Mouse (Mus musculus) CH12.LX (cell line): ENCODE results near the gene Amd1. TPM values are rescaled to one million over a fixed set of nuclear protein-coding genes. Genes with fewer than 3 reads are reported as not detected.

ENCODE experiments used
- DNase-seq: peaks from one replicate; pipeline ENCODE4 v3.0.0-alpha.2; 2013; ENCODE audit errors: extremely low read depth
- H3K27ac ChIP-seq: 2 replicates; pipeline ENCODE4 v1.5.1; 2012; ENCODE audit warnings: low read depth, mild to moderate bottlenecking, control low read depth, moderate library complexity; ENCODE audit not compliant: insufficient read depth
- H3K27me3 ChIP-seq: replicated peaks from 2 replicates; pipeline ENCODE3; 2012; ENCODE audit warnings: inconsistent platforms
- H3K36me3 ChIP-seq, 2 experiments: replicated peaks in 1 of 2; 2 replicates each; pipeline versions ENCODE3 to v1.6.1; 2012; ENCODE audit warnings: inconsistent platforms in 1 of 2, low read length in 1 of 2, mild to moderate bottlenecking in 1 of 2, mixed read lengths in 1 of 2, moderate library complexity in 1 of 2; ENCODE audit not compliant: control insufficient read depth in 1 of 2, insufficient read depth in 1 of 2
- H3K4me1 ChIP-seq, 2 experiments: 2 replicates each; pipeline ENCODE4 v1.6.1; 2012; ENCODE audit warnings: inconsistent platforms in 1 of 2, moderate library complexity in 1 of 2; ENCODE audit not compliant: insufficient read depth in 2 of 2, control insufficient read depth in 1 of 2
- H3K4me2 ChIP-seq: 2 replicates; pipeline ENCODE4 v1.6.1; 2012; ENCODE audit warnings: low read depth, mild to moderate bottlenecking, control low read depth; ENCODE audit not compliant: poor library complexity, insufficient read depth, severe bottlenecking
- H3K4me3 ChIP-seq, 3 experiments: fragments of 150-350 bp in 1 of 3; sonication (generic) in 1 of 3; replicated peaks in 1 of 3; 2 replicates each; pipeline versions ENCODE3 to v1.5.1; 2011 to 2012; ENCODE audit warnings: low read depth in 2 of 3, low read length in 2 of 3, mild to moderate bottlenecking in 2 of 3, moderate library complexity in 2 of 3, control low read depth in 1 of 3, improper control_type of control experiment in 1 of 3, inconsistent platforms in 1 of 3, mixed read lengths in 1 of 3; ENCODE audit not compliant: poor library complexity in 1 of 3
- H3K79me2 ChIP-seq: replicated peaks from 2 replicates; pipeline ENCODE4 v1.6.1; 2012; ENCODE audit warnings: mild to moderate bottlenecking, moderate library complexity; ENCODE audit not compliant: control insufficient read depth, poor library complexity, insufficient read depth, severe bottlenecking; ENCODE audit errors: extremely low read depth
- H3K9ac ChIP-seq: 2 replicates; pipeline ENCODE4 v1.6.1; 2012; ENCODE audit warnings: low read depth, mild to moderate bottlenecking, control low read depth, moderate library complexity; ENCODE audit not compliant: insufficient read depth
- H3K9me3 ChIP-seq: replicated peaks from 2 replicates; pipeline ENCODE3; 2012; ENCODE audit warnings: low read length, inconsistent platforms, mixed read lengths
- BHLHE40 ChIP-seq: IDR thresholded peaks from 2 replicates; pipeline ENCODE4 v1.6.1; 2011; ENCODE audit warnings: mild to moderate bottlenecking, low read depth, low read length, improper control_type of control experiment
- E2F4 ChIP-seq: IDR thresholded peaks from 2 replicates; pipeline ENCODE4 v1.6.1; 2011; ENCODE audit warnings: low read depth, low read length, improper control_type of control experiment; ENCODE audit not compliant: insufficient replicate concordance
- ELF1 ChIP-seq: IDR thresholded peaks from 2 replicates; pipeline ENCODE4 v1.6.1; 2014; ENCODE audit warnings: low read depth, mild to moderate bottlenecking, inconsistent platforms, low read length, improper control_type of control experiment
- EP300 ChIP-seq: IDR thresholded peaks from 2 replicates; pipeline ENCODE4 v1.6.1; 2011; ENCODE audit warnings: low read length, improper control_type of control experiment
- GABPA ChIP-seq: IDR thresholded peaks from 2 replicates; pipeline ENCODE4 v1.6.1; 2012; ENCODE audit warnings: low read depth, low read length, improper control_type of control experiment, inconsistent platforms; ENCODE audit not compliant: insufficient replicate concordance
- IRF4 ChIP-seq: IDR thresholded peaks from 2 replicates; pipeline ENCODE4 v1.6.1; 2014; ENCODE audit warnings: low read depth, mild to moderate bottlenecking, inconsistent platforms, low read length, improper control_type of control experiment
- JUN ChIP-seq: IDR thresholded peaks from 2 replicates; pipeline ENCODE4 v1.6.1; 2011; ENCODE audit warnings: low read depth, mild to moderate bottlenecking, low read length, improper control_type of control experiment, moderate library complexity; ENCODE audit not compliant: insufficient read depth
- KAT2A ChIP-seq: IDR thresholded peaks from 2 replicates; pipeline ENCODE4 v1.6.1; 2012; ENCODE audit warnings: low read length, improper control_type of control experiment, inconsistent platforms; ENCODE audit not compliant: insufficient replicate concordance
- MAFK ChIP-seq: IDR thresholded peaks from 2 replicates; pipeline ENCODE4 v1.6.1; 2011; ENCODE audit warnings: low read length, improper control_type of control experiment; ENCODE audit not compliant: insufficient replicate concordance
- MAX ChIP-seq: IDR thresholded peaks from 2 replicates; pipeline ENCODE4 v1.6.1; 2011; ENCODE audit warnings: low read length, improper control_type of control experiment
- MAZ ChIP-seq: IDR thresholded peaks from 2 replicates; pipeline ENCODE4 v1.6.1; 2012; ENCODE audit warnings: low read depth, mild to moderate bottlenecking, inconsistent platforms, low read length, improper control_type of control experiment, moderate library complexity
- MEF2A ChIP-seq: IDR thresholded peaks from 2 replicates; pipeline ENCODE4 v1.6.1; 2014; ENCODE audit warnings: low read depth, mild to moderate bottlenecking, inconsistent platforms, low read length, improper control_type of control experiment, borderline replicate concordance
- MXI1 ChIP-seq: IDR thresholded peaks from 2 replicates; pipeline ENCODE4 v1.6.1; 2011; ENCODE audit warnings: mild to moderate bottlenecking, low read depth, low read length, improper control_type of control experiment
- MYC ChIP-seq: IDR thresholded peaks from 2 replicates; pipeline ENCODE4 v1.6.1; 2011; ENCODE audit warnings: low read depth, mild to moderate bottlenecking, improper control_type of control experiment, low read length
- NRF1 ChIP-seq: IDR thresholded peaks from 2 replicates; pipeline ENCODE4 v1.6.1; 2014; ENCODE audit warnings: low read depth, mild to moderate bottlenecking, inconsistent platforms, low read length, improper control_type of control experiment, moderate library complexity
- POLR2AphosphoS2 ChIP-seq: IDR thresholded peaks from 2 replicates; pipeline ENCODE4 v1.6.1; 2011; ENCODE audit warnings: low read depth, low read length, improper control_type of control experiment
- RAD21 ChIP-seq: IDR thresholded peaks from 2 replicates; pipeline ENCODE4 v1.6.1; 2011; ENCODE audit warnings: low read depth, mild to moderate bottlenecking, low read length, improper control_type of control experiment, moderate library complexity
- RCOR1 ChIP-seq: conservative IDR thresholded peaks from 2 replicates; pipeline ENCODE4 v1.6.1; 2012; ENCODE audit warnings: low read depth, mild to moderate bottlenecking, inconsistent platforms, low read length, improper control_type of control experiment
- SIN3A ChIP-seq: IDR thresholded peaks from 2 replicates; pipeline ENCODE4 v1.6.1; 2012; ENCODE audit warnings: low read length, improper control_type of control experiment, inconsistent platforms
- TBP ChIP-seq: conservative IDR thresholded peaks from 2 replicates; pipeline ENCODE4 v1.6.1; 2011; ENCODE audit warnings: low read depth, low read length, improper control_type of control experiment
- UBTF ChIP-seq: IDR thresholded peaks from 2 replicates; pipeline ENCODE4 v1.6.1; 2012; ENCODE audit warnings: low read depth, mild to moderate bottlenecking, inconsistent platforms, low read length, improper control_type of control experiment, moderate library complexity
- USF1 ChIP-seq: IDR thresholded peaks from 2 replicates; pipeline ENCODE4 v1.6.1; 2014; ENCODE audit warnings: low read depth, mild to moderate bottlenecking, inconsistent platforms, low read length, improper control_type of control experiment
- ZC3H11A ChIP-seq: IDR thresholded peaks from 2 replicates; pipeline ENCODE4 v1.6.1; 2012; ENCODE audit warnings: low read depth, mild to moderate bottlenecking, inconsistent platforms, low read length, improper control_type of control experiment
- ZKSCAN1 ChIP-seq: IDR thresholded peaks from 2 replicates; pipeline ENCODE4 v1.6.1; 2012; ENCODE audit warnings: low read depth, inconsistent platforms, low read length, improper control_type of control experiment, borderline replicate concordance
- dilution Hi-C: fragments of 300-500 bp; cut with MboI; formaldehyde crosslinking; loops from 2 replicates; pipeline ENCODE4 v1.14.3; 2020; ENCODE audit warnings: low sequenced_read_pairs; ENCODE audit not compliant: extremely low pct_unique_long_range_greater_than_20kb, extremely low pct_ligation_motif_present
- in situ Hi-C: fragments of 300-500 bp; cut with MboI; formaldehyde crosslinking; loops from 3 replicates; pipeline ENCODE4 v1.14.3; 2019; ENCODE audit warnings: low sequenced_read_pairs, low pct_ligation_motif_present, low pct_unique_long_range_greater_than_20kb, mixed read lengths
- polyA plus RNA-seq: library from polyadenylated mRNA; unstranded; fragments of >175 nt; gene quantifications from 2 replicates; pipeline ENCODE4 v1.2.1, GENCODE M21; 2012; ENCODE audit warnings: low read depth; ENCODE audit not compliant: insufficient read length
- total RNA-seq, 2 experiments: library from RNA; depleted of rRNA; stranded (reverse); fragments of 300-350 nt in 1 of 2; fragments of >200 nt in 1 of 2; gene quantifications; 2 replicates each; pipeline ENCODE4 v1.2.3; 2012 to 2014

The Amd1 gene
- total and polyA plus RNA-seq, 3 experiments: 88.3 to 266 (median 165) TPM

- TF ChIP-seq JUN (no peak), UBTF (peak; percentile 94), TBP (0 out of 2 replicates have a peak, but pooled peaks have one; percentile 56), MXI1 (peak; percentile 97), E2F4 (no peak), SIN3A (peak; percentile 82; the same call in 1 of the 2 replicates), POLR2AphosphoS2 (no peak), MAZ (no peak), BHLHE40 (peak; percentile 74), RAD21 (no peak)
Observed at GRCm38 (mm10) chr10:40300648-40301171, 1.3 kb downstream of the Amd1 start (continued).

DNA sequence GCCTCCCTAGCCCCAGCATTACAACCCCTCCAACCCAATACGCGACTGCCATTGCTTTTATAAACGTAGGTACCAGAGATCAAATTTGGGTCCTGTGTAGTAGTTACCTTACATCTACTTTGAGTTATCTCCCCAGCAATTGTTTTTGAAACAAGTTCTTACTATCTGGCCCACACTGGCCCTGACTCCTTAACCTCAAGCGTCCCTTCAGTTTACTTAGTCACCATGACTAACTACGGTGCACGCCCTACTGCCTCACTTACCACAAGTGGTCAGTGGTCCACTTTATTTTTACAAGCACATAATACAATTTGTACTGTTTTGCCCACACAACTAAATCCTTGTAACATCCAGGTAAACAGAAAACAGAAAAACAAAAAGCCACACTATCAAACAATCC lies 9.3 kb downstream of the Amd1 start:
- in situ Hi-C loops (no loop called here), dilution Hi-C loops (no loop called here)
- TF ChIP-seq POLR2AphosphoS2: no peak
- TF ChIP-seq USF1: no peak
- TF ChIP-seq EP300: no peak
- TF ChIP-seq MAX: no peak
- TF ChIP-seq JUN: no peak
- TF ChIP-seq RAD21: no peak
- no peak for TF ChIP-seq GABPA
- no peak for TF ChIP-seq MEF2A
- no peak for TF ChIP-seq MAZ
- TF ChIP-seq, all 38 proteins: peak for 0
- Histone ChIP-seq H3K4me2 (no peak overlapping the region), H3K79me2 (peaks cover 55% of the 10 kb centered on the region), H3K9ac (no peak overlapping the region), H3K27me3 (no peaks in the 10 kb centered on the region), H3K9me3 (no peaks in the 10 kb centered on the region), H3K4me3 (no peak overlapping the region), H3K36me3 (peaks cover 24 to 71% of the 10 kb centered on the region in 2 experiments), H3K4me1 (peaks cover 5 to 31% of the 10 kb centered on the region in 2 experiments; a peak in 3 of 4 replicates), H3K27ac (no peak overlapping the region)
- DNase-seq: no peak

DNA sequence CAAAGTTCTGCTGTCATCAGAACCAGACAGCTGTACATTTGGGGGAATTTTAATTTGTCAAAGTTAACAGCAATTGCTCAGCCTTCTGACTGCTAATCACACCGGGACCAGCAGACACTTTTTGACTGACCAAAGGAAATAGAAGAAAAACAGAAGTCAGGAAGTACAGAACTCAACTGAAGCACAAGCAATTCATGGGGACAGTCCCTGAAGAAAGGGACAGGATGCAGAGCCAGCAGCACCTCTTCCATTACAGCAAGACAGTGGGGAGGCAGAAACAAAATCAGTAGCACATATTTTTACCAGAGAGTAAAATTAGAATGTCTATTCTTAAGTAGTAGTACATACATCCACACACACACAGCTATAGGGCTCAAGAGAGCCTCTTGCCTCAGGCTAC lies 15.2 kb downstream of the Amd1 start:
- no peaks in the 10 kb centered on the region for H3K27me3 ChIP-seq
- no peak overlapping the region for H3K9ac ChIP-seq
- H3K4me3 ChIP-seq: no peak overlapping the region
- no peaks in the 10 kb centered on the region for H3K79me2 ChIP-seq
- H3K4me2 ChIP-seq: no peak overlapping the region
- no peak overlapping the region for H3K27ac ChIP-seq
- H3K9me3 ChIP-seq: no peaks in the 10 kb centered on the region
- H3K4me1 ChIP-seq: peaks cover 0 to 11% of the 10 kb centered on the region in 2 experiments; a peak in 2 of 4 replicates
- no peak for TF ChIP-seq EP300
- TF ChIP-seq ZC3H11A: no peak
- TF ChIP-seq NRF1: no peak
- TF ChIP-seq ZKSCAN1: no peak
- TF ChIP-seq IRF4: no peak
- TF ChIP-seq MAZ: no peak
- no peak for TF ChIP-seq USF1
- TF ChIP-seq RCOR1: no peak
- TF ChIP-seq ELF1: no peak
- TF ChIP-seq MAFK: no peak
- no peak for TF ChIP-seq MYC
- no peak for TF ChIP-seq RAD21
- TF ChIP-seq MAX: no peak
- TF ChIP-seq SIN3A: no peak
- TF ChIP-seq KAT2A: no peak
- peak; percentile 44 for DNase-seq
- peaks cover 19 to 39% of the 10 kb centered on the region in 2 experiments for H3K36me3 ChIP-seq
- dilution Hi-C loops: no loop called here
- in situ Hi-C loops: no loop called here
